Mouse (Mus musculus) bone marrow, adult 2 months (tissue): ENCODE data around the gene Gap43. TPM values are rescaled to one million over a fixed set of nuclear protein-coding genes. Genes with fewer than 3 reads are reported as not detected.
"Not testable (repeated sequence)": the region's sequence is repeated elsewhere in the genome, so short reads cannot be mapped to it uniquely, and the experiment has no call there.

Source experiments
- H3K27ac ChIP-seq: fragments of 200-500 bp; 2 replicates; pipeline ENCODE4 v1.5.1; 2012; ENCODE audit warnings: low read depth, mild to moderate bottlenecking, control low read depth, inconsistent platforms, low read length; ENCODE audit not compliant: control insufficient read depth, poor library complexity, insufficient read depth
- H3K4me1 ChIP-seq: fragments of 200-500 bp; 2 replicates; pipeline ENCODE4 v1.6.1; 2011; ENCODE audit warnings: low read length; ENCODE audit not compliant: control insufficient read depth, insufficient read depth
- H3K4me3 ChIP-seq: fragments of 200-500 bp; replicated peaks from 2 replicates; pipeline ENCODE3; 2011; ENCODE audit warnings: mild to moderate bottlenecking, low read depth, low read length, control low read depth; ENCODE audit not compliant: control insufficient read depth
- CTCF ChIP-seq: fragments of 200-500 bp; IDR thresholded peaks from 2 replicates; pipeline ENCODE4 v1.5.1; 2011; ENCODE audit warnings: low read length, control low read depth; ENCODE audit not compliant: control insufficient read depth, insufficient read depth
- POLR2A ChIP-seq: fragments of 200-500 bp; IDR thresholded peaks from 2 replicates; pipeline ENCODE4 v1.6.1; 2011; ENCODE audit warnings: low read depth, mild to moderate bottlenecking, control low read depth, low read length, borderline replicate concordance; ENCODE audit not compliant: control insufficient read depth
- WGBS: fragments of 180-500 bp; shearing (Covaris S2); methylation state at CpG from one replicate; pipeline ENCODE4 v1.1.7; 2018; 5-methylcytosine and 5-hydroxymethylcytosine counted together
- polyA plus RNA-seq: library from polyadenylated mRNA; stranded (reverse); fragments of >200 nt; gene quantifications from 2 replicates; pipeline ENCODE4 v1.2.4, GENCODE M21; 2011; ENCODE audit warnings: low replicate concordance; ENCODE audit not compliant: missing spikeins, insufficient read depth, insufficient read length

The Gap43 gene
- 2.8 TPM in 1 of 2 replicates, not detected in the other for polyA plus RNA-seq

- whole genome bisulfite sequencing: 5% methylated on average over 18 of the region's 18 CpGs
- TF ChIP-seq CTCF (no peak), POLR2A (no peak)
- Histone ChIP-seq H3K4me3 (no peak within 1 kb of the TSS), H3K4me1 (no peaks in the 10 kb centered on the region), H3K27ac (no peak within 1 kb of the TSS)
Measured at GRCm38 (mm10) chr16:42340021-42340768, at the start of gene Gap43. Gene Gap43, minus strand, starts transcription at chr16:42340651.

GRCm38 (mm10) chr16:42381328-42381838 is 40.9 kb upstream of the Gap43 start:
- H3K4me3 ChIP-seq: no peak overlapping the region
- H3K4me1 ChIP-seq: no peaks in the 10 kb centered on the region
- no peak overlapping the region for H3K27ac ChIP-seq
- 67% methylated on average over 4 of the region's 4 CpGs for WGBS
- no peak for TF ChIP-seq POLR2A
- no peak for TF ChIP-seq CTCF

DNA sequence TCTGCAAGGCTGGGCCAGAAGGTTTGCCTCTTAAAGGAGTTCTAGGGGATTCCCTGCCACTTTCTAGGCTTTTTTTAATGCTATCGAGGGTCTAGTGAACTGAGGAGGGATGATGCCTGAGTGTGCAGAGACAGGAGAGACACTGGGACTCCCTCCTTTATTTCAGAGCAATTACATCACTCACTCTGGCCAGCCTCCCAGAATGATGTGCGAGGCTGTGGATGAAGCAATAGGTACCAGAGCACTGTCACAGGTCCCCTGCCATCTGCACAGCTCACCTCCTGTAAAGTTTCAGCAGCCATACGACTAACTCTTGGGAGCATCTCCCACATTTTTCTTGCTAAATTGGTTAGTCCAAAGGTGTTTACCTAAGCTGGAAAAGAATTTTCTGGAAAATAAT is 40.2 kb upstream of the Gap43 start:
- 57% methylated on average over 3 of the region's 3 CpGs for WGBS
- no peak for TF ChIP-seq POLR2A
- Histone ChIP-seq H3K4me1 (no peaks in the 10 kb centered on the region), H3K4me3 (no peak overlapping the region), H3K27ac (no peak overlapping the region)

- H3K4me3 ChIP-seq: no peak overlapping the region
- no peak overlapping the region for H3K27ac ChIP-seq
- WGBS: 66% methylated on average over 6 of the region's 6 CpGs
- no peaks in the 10 kb centered on the region for H3K4me1 ChIP-seq
- TF ChIP-seq POLR2A: no peak
- no peak for TF ChIP-seq CTCF
Measured at GRCm38 (mm10) chr16:42370148-42370547, 29.7 kb upstream of the Gap43 start.

DNA sequence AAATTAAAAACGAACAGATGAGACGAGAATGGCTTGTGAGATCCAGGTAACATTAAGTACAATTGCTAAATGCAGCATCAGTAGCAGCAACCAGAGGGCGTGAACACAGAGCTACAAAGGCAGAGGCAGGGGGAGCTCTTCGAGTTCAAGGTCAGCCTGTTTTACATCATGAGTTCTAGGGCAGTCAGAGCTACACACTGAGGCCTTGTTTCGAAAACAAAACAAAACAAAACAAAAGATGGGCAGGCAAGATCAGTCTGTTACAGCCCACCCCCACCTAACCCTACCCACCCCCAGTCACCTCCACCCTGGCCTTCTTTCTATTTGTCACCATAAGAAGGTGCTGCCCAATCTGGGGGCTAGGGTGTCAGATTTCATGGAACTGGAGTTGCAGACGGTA is 28.9 kb upstream of the Gap43 start:
- 76% methylated on average over 6 of the region's 6 CpGs for WGBS
- TF ChIP-seq POLR2A (no peak), CTCF (no peak)
- H3K4me3 ChIP-seq: no peak overlapping the region
- no peak overlapping the region for H3K27ac ChIP-seq
- no peaks in the 10 kb centered on the region for H3K4me1 ChIP-seq

DNA sequence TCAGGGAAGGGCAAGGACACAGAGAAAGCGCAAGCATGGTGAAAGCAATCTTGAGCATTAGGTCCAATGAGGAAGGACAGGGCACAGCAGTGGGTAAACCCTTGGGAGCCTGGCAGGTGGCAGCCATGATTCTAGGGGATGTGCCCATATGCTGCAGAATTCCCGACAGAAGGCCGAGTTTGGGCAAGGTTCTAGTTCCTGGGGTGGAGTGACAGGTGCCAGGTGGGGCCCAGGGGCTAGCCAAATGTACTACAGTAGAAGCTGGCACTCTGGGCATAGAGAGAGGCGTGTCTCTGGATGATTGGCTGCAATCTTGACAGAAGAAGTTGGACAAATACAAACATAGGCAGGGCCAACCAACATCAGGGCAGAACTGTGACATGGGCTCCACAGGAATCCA is 19.6 kb upstream of the Gap43 start:
- TF ChIP-seq POLR2A: no peak
- 78% methylated on average over 4 of the region's 4 CpGs for WGBS
- Histone ChIP-seq H3K27ac (no peak overlapping the region), H3K4me1 (no peaks in the 10 kb centered on the region), H3K4me3 (no peak overlapping the region)

GRCm38 (mm10) chr16:42358058-42358457 is 17.6 kb upstream of the Gap43 start:
- 69% methylated on average over 4 of the region's 4 CpGs for WGBS
- TF ChIP-seq CTCF (no peak), POLR2A (no peak)
- Histone ChIP-seq H3K27ac (no peak overlapping the region), H3K4me1 (no peaks in the 10 kb centered on the region), H3K4me3 (no peak overlapping the region)

- no peak for TF ChIP-seq POLR2A
- 70% methylated on average over 2 of the region's 2 CpGs for WGBS
- H3K4me3 ChIP-seq: no peak overlapping the region
- H3K27ac ChIP-seq: no peak overlapping the region
- H3K4me1 ChIP-seq: no peaks in the 10 kb centered on the region
Measured at GRCm38 (mm10) chr16:42350076-42350475, 9.6 kb upstream of the Gap43 start.

- H3K4me1 ChIP-seq, H3K4me3 ChIP-seq, H3K27ac ChIP-seq: not testable (repeated sequence)
- 43% methylated on average over 2 of the region's 3 CpGs for WGBS
Measured at GRCm38 (mm10) chr16:42340865-42341264, 414 bp upstream of the Gap43 start.
